Mouse (Mus musculus): ENCODE measurements at regions not wholly inside any gene's neighbourhood (a gene's known extent, or its start where the extent isn't known, plus 50 kb on each side); places are given as distances from the start of the nearest gene placed in this dataset.

DNA sequence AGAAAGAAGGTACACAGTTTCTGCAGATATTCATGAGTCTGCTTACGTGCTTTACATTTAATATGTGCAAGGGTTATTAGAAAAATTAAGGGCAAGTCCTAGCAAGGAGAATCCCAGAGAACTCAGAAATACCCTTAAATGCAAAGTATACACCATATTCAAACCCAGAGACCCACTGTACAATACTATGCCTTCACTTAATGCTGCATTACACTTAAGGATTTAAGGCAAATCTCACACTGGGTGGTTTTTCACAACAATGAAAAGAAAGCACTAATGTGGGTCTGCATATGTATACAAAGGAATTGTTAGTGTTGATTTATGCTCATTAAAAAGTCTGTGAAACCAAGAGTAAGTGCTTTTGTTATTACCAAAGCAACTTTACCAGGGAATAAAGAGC lies 419.4 kb downstream of the Rapgef2 start:
- H3K36me3 ChIP-seq (ENCODE audit: control insufficient read depth, insufficient read depth, low read length, poor library complexity, severe bottlenecking), result no peaks in the 10 kb centered on the region
- H3K27me3 ChIP-seq (ENCODE audit: control insufficient read depth, insufficient read depth, low read length, poor library complexity, severe bottlenecking), result no peaks in the 10 kb centered on the region
- no peak for DNase-seq (ENCODE audit: low read depth, low spot score)

GRCm38 (mm10) chr3:78866083-78866726 lies 420.1 kb downstream of the Rapgef2 start:
- DNase-seq (ENCODE audit: low read depth, low spot score), result no peak
- H3K27me3 ChIP-seq (ENCODE audit: control insufficient read depth, insufficient read depth, low read length, poor library complexity, severe bottlenecking), result no peaks in the 10 kb centered on the region
- no peaks in the 10 kb centered on the region for H3K36me3 ChIP-seq (ENCODE audit: control insufficient read depth, insufficient read depth, low read length, poor library complexity, severe bottlenecking)

- Histone ChIP-seq H3K36me3 (ENCODE audit: control insufficient read depth, insufficient read depth, low read length, poor library complexity, severe bottlenecking) (no peaks in the 10 kb centered on the region), H3K27me3 (ENCODE audit: control insufficient read depth, insufficient read depth, low read length, poor library complexity, severe bottlenecking) (no peaks in the 10 kb centered on the region)
Observed at GRCm38 (mm10) chr3:78863005-78863404, 423.3 kb downstream of the Rapgef2 start.

DNA sequence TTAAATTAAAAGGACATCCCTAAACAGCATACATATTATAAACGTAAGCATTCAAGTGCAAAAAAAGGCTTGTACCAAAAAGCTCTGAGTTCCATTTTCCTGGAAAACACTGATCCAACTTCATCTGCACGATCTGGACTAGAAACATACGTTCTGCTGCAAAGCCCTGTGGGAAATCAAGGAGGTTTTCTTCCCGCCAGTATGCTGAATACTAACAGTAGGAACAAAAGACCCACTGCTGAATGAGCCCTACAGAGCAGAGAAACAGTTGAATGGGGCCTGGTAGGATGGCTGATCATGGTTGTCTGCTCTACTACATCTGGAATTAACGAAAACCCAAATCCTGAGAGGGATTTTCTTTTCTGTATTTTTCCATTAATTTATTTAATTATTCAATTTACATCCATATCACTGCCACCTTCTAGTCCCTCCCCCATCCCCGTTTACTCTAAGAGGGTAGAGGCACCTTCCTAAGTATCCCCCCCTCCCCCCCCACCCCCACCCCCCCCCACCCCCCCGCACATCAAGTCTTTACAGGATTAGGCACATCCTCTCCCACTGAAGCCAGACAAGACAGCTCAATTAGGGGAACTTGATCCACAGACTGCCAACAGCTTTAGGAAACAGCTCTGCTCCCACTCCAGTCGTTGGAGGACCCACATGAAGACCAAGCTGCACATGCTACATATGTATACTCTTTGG lies 439.5 kb downstream of the Rapgef2 start:
- Histone ChIP-seq H3K27me3 (ENCODE audit: control insufficient read depth, insufficient read depth, low read length, poor library complexity, severe bottlenecking) (no peaks in the 10 kb centered on the region), H3K36me3 (ENCODE audit: control insufficient read depth, insufficient read depth, low read length, poor library complexity, severe bottlenecking) (no peaks in the 10 kb centered on the region)
- DNase-seq (ENCODE audit: low read depth, low spot score), result no peak

More at GRCm38 (mm10) chr3:78863005-78863404, 423.3 kb downstream of the Rapgef2 start:
- DNase-seq (ENCODE audit: low read depth, low spot score), result no peak

DNA sequence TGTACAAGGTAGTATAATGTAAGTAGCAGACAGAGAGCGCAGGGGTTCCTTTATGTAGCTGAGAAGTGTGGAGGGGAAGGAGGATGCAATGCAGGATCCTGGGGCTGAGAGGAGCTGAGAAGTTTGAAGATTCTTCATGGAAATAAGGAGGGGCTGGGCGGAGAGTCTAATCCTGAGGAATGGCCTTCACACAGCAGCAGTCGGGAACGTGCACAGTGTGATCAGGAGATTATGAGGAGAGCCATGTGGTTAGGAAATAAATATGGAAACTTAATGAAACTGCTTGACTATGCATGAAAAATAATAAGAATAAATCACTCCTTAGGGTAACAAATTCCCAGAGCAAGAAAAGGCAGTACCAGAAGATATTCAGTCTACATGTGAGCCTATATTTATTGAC lies 445.1 kb downstream of the Rapgef2 start:
- no peaks in the 10 kb centered on the region for H3K27me3 ChIP-seq (ENCODE audit: control insufficient read depth, insufficient read depth, low read length, poor library complexity, severe bottlenecking)
- no peak for DNase-seq (ENCODE audit: low read depth, low spot score)
- no peaks in the 10 kb centered on the region for H3K36me3 ChIP-seq (ENCODE audit: control insufficient read depth, insufficient read depth, low read length, poor library complexity, severe bottlenecking)

GRCm38 (mm10) chr3:78836824-78837223 lies 449.5 kb downstream of the Rapgef2 start:
- no peaks in the 10 kb centered on the region for H3K36me3 ChIP-seq (ENCODE audit: control insufficient read depth, insufficient read depth, low read length, poor library complexity, severe bottlenecking)
- DNase-seq (ENCODE audit: low read depth, low spot score), result no peak
- no peaks in the 10 kb centered on the region for H3K27me3 ChIP-seq (ENCODE audit: control insufficient read depth, insufficient read depth, low read length, poor library complexity, severe bottlenecking)

DNA sequence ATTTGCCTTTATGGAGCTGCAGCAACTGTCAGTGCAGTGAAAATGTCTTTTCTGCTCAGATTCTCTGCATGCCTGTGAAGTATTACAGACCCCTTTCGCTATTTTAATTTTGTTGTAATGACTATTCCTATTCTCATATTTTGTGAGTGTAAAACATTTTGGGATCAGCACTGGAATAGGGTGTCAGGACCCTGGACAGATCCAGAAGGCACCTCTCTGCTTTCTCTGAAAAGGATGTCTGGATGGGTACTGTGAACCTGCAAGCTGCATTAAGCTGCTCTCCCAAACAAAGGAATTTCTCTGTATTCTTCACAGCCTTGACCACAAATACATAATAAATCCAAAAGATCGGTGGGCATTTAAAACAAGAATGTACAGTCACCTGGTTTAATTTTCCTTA lies 460.8 kb downstream of the Rapgef2 start:
- Histone ChIP-seq H3K36me3 (ENCODE audit: control insufficient read depth, insufficient read depth, low read length, poor library complexity, severe bottlenecking) (no peaks in the 10 kb centered on the region), H3K27me3 (ENCODE audit: control insufficient read depth, insufficient read depth, low read length, poor library complexity, severe bottlenecking) (no peaks in the 10 kb centered on the region)
- no peak for DNase-seq (ENCODE audit: low read depth, low spot score)

DNA sequence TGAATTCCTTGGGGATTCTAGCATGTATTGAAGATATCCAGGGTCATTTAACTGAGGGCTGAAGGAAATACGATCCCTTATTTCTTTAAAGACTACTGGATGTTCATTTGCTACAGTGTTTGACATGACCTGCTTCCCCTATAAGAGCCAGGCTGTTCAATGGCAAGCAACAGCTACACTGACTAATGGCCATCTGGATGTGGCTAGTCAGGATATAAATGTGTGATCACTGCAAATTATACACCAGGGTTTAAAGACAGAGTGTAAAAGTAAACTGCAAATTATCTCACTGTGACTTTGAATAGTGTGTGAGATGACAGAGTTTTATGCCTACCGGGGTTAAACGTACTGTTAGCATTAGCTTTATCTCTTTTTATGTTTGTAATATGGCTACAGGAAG lies 473.9 kb downstream of the Rapgef2 start:
- DNase-seq (ENCODE audit: low read depth, low spot score), result no peak
- Histone ChIP-seq H3K27me3 (ENCODE audit: control insufficient read depth, insufficient read depth, low read length, poor library complexity, severe bottlenecking) (no peaks in the 10 kb centered on the region), H3K36me3 (ENCODE audit: control insufficient read depth, insufficient read depth, low read length, poor library complexity, severe bottlenecking) (no peaks in the 10 kb centered on the region)

GRCm38 (mm10) chr3:78810431-78811152 lies 475.7 kb downstream of the Rapgef2 start:
- Histone ChIP-seq H3K36me3 (ENCODE audit: control insufficient read depth, insufficient read depth, low read length, poor library complexity, severe bottlenecking) (no peaks in the 10 kb centered on the region), H3K27me3 (ENCODE audit: control insufficient read depth, insufficient read depth, low read length, poor library complexity, severe bottlenecking) (no peaks in the 10 kb centered on the region)
- no peak for DNase-seq (ENCODE audit: low read depth, low spot score)

DNA sequence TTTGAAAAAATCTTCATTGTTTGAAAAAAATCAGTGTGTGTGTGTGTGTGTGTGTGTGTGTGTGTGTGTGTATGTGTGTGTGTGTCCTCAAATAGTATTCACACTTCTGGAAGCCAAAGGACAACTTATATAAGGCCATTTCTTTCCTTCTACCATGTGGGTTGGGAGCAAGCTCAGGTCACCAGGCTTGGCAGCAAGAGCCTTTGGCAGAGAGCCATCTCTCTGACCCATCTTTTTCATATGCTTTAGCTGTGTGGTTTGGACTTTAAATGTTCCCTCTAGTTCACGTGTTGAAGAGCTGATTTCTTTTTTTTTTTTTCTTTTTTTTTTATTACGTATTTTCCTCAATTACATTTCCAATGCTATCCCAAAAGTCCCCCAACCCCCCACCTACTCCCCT lies 483.1 kb downstream of the Rapgef2 start:
- no peaks in the 10 kb centered on the region for H3K36me3 ChIP-seq (ENCODE audit: control insufficient read depth, insufficient read depth, low read length, poor library complexity, severe bottlenecking)
- H3K27me3 ChIP-seq (ENCODE audit: control insufficient read depth, insufficient read depth, low read length, poor library complexity, severe bottlenecking), result no peaks in the 10 kb centered on the region
- DNase-seq (ENCODE audit: low read depth, low spot score), result no peak

DNA sequence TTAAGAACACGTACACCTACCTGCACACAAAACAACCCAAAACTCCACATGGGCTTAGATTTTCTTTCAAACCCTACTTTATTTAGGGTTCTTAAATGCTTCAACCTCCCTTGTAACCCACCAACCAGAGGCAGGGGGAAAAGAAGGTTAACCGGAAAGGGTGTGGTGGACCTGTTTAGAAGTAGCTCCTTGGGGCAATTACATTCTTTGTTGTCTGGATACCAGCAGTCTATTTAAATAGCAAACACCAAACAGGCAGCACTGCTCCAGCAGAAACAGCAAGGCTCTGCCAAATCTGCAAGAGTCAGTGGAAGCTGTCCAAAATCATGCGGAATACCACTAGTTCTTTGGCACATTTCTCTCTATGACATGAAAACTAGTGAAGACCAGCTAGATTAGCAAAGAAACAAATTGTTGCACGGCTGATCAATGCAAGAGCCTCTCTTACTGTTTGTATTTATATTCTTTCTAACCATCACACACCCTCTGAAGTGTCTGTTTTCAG lies 490.3 kb downstream of the Rapgef2 start:
- DNase-seq (ENCODE audit: low read depth, low spot score), result no peak
- H3K36me3 ChIP-seq (ENCODE audit: control insufficient read depth, insufficient read depth, low read length, poor library complexity, severe bottlenecking), result no peaks in the 10 kb centered on the region

GRCm38 (mm10) chr3:78792440-78793057 lies 493.8 kb downstream of the Rapgef2 start:
- no peak for DNase-seq (ENCODE audit: low read depth, low spot score)
- Histone ChIP-seq H3K36me3 (ENCODE audit: control insufficient read depth, insufficient read depth, low read length, poor library complexity, severe bottlenecking) (no peaks in the 10 kb centered on the region), H3K27me3 (ENCODE audit: control insufficient read depth, insufficient read depth, low read length, poor library complexity, severe bottlenecking) (no peaks in the 10 kb centered on the region)

More for the DNA sequence above, 490.3 kb downstream of the Rapgef2 start:
- no peaks in the 10 kb centered on the region for H3K27me3 ChIP-seq (ENCODE audit: control insufficient read depth, insufficient read depth, low read length, poor library complexity, severe bottlenecking)

DNA sequence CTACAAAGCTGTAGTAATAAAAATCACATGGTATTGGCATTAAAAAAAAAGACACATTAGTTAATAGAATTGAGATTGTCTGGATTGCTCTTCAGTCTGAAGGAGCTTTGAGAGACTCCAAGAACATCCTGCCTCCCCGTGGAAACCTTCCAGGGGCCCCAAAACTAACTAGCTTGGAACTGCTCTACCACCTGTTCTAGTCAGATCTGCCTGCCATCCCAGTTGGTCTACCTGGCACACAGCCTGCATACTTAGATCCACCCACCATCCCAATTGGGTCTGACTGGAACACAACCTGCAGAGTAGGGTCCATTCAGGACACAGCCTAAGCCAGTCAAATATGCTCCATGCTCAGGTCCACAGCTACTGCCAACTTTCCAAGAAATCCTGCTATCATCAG lies 503.6 kb downstream of the Rapgef2 start:
- no peaks in the 10 kb centered on the region for H3K36me3 ChIP-seq (ENCODE audit: control insufficient read depth, insufficient read depth, low read length, poor library complexity, severe bottlenecking)
- no peak for DNase-seq (ENCODE audit: low read depth, low spot score)
- H3K27me3 ChIP-seq (ENCODE audit: control insufficient read depth, insufficient read depth, low read length, poor library complexity, severe bottlenecking), result no peaks in the 10 kb centered on the region

DNA sequence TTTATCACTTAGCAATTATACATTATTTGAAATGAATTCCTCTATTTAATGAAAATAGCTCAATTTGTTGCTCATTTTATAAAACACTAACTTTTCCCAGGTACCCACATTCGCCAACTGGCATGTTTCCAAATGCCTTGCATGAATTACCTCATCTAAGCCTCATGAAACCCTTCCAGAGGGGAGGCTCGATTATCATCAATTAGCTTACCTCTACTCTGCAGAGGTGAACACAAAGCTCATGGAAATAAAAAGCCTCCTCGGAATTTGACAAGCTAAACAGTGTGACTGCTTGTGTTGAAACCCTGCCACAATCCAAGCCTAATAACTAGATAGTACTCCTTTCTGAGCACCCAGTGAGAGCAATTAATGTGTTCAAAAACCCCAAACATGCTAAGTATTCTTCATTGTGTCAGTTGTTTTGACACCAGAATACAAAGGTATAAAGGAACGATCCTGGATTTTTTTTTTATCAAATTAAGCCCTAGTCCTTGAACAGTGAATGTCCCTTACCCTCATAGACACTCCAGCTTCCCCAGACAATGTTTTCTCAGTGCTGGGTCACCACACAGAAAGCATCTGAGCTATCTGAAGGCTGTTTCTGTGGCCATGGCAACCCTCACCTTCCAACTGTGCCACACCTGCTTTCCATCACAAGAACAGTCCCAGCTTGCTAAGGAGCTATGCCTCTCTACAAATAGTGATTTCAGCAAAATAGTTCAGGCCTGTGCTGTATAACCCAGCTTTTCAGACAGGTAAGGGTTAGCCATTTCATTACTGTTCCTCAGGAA lies 530.4 kb downstream of the Rapgef2 start:
- Histone ChIP-seq H3K36me3 (ENCODE audit: control insufficient read depth, insufficient read depth, low read length, poor library complexity, severe bottlenecking) (no peaks in the 10 kb centered on the region), H3K27me3 (ENCODE audit: control insufficient read depth, insufficient read depth, low read length, poor library complexity, severe bottlenecking) (no peaks in the 10 kb centered on the region)
- no peak for DNase-seq (ENCODE audit: low read depth, low spot score)
